Mouse (Mus musculus): ENCODE data around the gene Sgf29.
"Not testable (repeated sequence)": the region's sequence is repeated elsewhere in the genome, so short reads cannot be mapped to it uniquely, and the experiment has no call there.

Gene Sgf29

DNA sequence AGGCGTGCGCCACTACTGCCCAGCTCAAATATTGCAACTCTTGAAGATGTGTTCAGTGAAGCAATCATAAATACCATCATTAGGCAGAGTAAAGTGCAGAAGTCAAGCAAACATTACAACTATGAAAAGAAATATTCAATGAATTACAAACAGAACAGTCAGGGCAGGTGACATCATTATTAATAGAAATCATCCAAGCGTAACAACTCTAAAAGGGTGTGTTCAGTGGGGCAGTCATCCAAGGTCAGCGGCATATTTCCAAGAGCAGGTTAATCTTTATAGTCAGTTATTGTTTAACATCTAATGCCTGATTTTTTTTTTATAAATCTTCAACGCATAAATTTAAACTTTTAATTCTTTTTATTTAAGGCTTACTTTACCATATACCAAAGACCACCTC is 32.1 kb downstream of the Sgf29 start:
- DNase-seq (ENCODE audit: inconsistent ontology term), result no peak

DNA sequence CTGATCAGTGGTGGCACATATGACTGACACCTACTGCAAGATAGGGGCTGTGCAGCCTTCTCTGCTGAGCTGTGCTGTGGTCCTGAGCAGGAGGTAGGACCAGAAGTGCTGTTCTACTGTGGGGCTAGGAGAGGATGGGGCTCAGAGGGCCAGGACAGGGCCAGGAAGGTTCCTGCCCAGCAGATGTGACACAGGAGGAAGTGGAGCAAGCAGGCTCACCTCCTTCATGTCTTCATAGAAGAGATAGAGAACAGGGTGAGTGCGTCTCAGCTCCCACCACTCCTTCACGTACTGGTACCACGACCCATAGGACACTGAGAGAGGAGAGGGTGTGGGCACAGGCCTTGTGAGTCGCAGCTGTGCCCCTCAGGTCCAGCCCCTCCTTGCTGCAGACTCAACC is 39.0 kb downstream of the Sgf29 start:
- not testable (repeated sequence) for DNase-seq (ENCODE audit: inconsistent ontology term)

GRCm38 (mm10) chr7:126689021-126689420 is 39.9 kb downstream of the Sgf29 start:
- no peak for DNase-seq (ENCODE audit: inconsistent ontology term)

GRCm38 (mm10) chr7:126690737-126691136 is 41.6 kb downstream of the Sgf29 start:
- DNase-seq (ENCODE audit: inconsistent ontology term), result no peak

- no peak for DNase-seq (ENCODE audit: inconsistent ontology term)
Observed at GRCm38 (mm10) chr7:126691676-126692075, 42.6 kb downstream of the Sgf29 start.

DNA sequence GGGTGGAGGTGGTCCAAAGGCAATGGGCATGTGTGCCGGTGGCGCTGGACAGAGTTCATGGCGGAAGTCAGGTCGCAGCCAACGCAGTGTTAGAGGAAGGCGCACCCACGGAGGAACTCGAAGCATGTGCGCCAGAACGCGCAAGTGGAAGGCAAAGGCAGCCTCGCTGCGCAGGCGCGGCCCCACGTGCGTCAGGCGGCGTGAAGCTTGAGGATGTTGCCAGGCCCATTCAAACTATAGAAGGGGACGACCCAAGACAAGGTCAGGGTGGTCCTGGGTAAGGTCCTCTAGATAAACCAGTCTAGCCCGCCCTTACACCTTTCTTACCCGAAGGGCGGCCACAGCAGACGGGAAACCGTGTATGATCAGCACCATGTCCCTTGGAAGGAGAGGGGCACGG is 43.3 kb downstream of the Sgf29 start:
- DNase-seq (ENCODE audit: inconsistent ontology term), result no peak

- DNase-seq (ENCODE audit: inconsistent ontology term), result peak; percentile 85
Observed at GRCm38 (mm10) chr7:126693256-126693655, 44.1 kb downstream of the Sgf29 start.

- no peak for DNase-seq (ENCODE audit: inconsistent ontology term)
Observed at GRCm38 (mm10) chr7:126693781-126694180, 44.7 kb downstream of the Sgf29 start.

DNA sequence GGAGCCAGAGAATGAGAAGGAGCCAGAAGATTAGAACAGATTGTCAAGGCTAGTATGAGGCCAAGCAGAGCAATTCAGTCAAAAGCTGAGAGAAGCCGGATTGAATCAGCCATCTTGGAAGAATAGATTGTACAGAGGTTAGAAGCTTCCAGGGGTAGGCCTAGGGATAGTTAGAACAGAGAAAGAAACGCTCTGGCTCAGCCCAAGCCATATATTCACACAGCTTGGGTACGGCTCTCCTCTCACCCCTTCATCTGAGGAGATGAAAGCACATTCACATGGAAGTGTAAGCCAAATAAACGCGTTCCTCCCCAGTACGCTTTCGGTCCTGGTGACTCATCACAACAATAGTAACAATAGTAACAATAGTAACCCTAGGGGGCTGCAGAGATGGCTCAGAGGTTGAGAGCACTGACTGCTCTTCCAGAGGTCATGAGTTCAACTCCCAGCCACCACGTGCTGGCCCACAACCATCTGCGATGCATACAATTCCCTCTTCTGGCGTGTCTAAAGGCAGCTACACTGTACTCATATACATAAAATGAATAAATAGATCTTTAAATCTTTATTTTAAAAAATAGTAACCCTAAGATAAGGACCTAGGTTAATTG is 45.4 kb downstream of the Sgf29 start:
- DNase-seq (ENCODE audit: inconsistent ontology term), result peak; percentile 43

DNA sequence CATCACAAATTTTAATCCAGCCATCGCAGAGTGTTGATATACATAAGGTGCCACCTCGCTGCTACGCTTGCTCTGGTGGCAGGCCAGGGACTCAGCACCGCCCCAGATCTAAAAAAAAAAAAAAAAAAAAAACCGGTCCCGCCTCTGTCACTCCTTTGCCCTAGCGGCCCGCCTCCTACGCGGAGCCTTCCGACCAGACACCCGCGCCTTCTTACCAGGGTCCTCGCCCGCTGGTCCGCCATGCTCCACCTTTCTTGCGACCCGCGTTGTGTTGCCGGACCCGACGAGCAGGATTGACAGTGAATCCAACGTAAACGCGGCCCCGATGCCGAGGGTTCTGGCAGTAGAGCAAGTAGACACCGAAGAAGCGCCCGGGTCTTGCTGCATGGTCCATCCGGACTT is 46.1 kb downstream of the Sgf29 start, which contains the start of gene Bola2:
Bola2 (plus strand) TSS at position 192 of the 402 bp plus-strand sequence.
- no peak for DNase-seq (ENCODE audit: inconsistent ontology term)

GRCm38 (mm10) chr7:126695631-126696207 is 46.6 kb downstream of the Sgf29 start, which contains the start of gene Slx1b:
Gene Slx1b (minus strand): TSS chr7:126695784.
- DNase-seq (ENCODE audit: inconsistent ontology term), result peak; percentile 97

- DNase-seq (ENCODE audit: inconsistent ontology term), result no peak
Observed at GRCm38 (mm10) chr7:126696303-126696702, 47.2 kb downstream of the Sgf29 start.

DNA sequence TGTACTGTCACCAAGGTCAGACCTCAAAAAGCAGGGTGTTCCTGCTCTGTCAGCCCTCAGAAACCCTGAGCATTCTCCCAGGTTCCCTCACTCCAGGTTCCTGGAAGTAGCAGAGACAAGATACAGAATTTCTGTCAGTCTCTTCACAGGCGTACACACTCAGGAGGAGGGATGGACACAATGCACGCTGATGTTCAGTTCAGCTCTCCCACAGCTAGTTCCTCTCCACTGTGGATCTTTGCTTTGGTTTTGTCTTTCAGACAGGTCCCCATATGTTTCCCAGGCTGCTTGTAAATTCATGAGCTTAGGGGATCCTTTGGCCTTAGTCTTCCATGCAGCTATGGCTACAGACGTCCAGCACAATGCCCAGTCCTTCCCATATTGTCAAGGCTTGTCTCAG is 47.8 kb downstream of the Sgf29 start:
- no peak for DNase-seq (ENCODE audit: inconsistent ontology term)

DNA sequence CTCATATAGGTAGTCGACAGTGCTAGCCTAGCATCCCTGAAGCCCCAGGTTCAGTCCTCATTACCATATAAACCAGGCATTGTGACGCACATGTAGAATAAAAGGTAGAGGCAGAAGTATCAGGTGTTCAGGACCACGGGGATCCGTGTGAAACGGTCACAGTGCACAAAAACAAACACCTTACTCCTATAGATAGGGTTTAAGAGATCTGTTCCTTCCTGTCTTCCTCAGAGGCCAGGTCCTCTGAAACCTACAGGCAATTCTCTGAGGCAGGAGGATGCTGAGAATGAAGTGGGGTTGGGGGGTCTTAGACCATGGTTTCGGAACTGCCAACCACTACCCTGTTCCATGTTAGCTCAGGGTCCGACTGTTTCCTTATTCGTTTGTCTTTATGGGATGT is 48.7 kb downstream of the Sgf29 start:
- no peak for DNase-seq (ENCODE audit: inconsistent ontology term)

DNA sequence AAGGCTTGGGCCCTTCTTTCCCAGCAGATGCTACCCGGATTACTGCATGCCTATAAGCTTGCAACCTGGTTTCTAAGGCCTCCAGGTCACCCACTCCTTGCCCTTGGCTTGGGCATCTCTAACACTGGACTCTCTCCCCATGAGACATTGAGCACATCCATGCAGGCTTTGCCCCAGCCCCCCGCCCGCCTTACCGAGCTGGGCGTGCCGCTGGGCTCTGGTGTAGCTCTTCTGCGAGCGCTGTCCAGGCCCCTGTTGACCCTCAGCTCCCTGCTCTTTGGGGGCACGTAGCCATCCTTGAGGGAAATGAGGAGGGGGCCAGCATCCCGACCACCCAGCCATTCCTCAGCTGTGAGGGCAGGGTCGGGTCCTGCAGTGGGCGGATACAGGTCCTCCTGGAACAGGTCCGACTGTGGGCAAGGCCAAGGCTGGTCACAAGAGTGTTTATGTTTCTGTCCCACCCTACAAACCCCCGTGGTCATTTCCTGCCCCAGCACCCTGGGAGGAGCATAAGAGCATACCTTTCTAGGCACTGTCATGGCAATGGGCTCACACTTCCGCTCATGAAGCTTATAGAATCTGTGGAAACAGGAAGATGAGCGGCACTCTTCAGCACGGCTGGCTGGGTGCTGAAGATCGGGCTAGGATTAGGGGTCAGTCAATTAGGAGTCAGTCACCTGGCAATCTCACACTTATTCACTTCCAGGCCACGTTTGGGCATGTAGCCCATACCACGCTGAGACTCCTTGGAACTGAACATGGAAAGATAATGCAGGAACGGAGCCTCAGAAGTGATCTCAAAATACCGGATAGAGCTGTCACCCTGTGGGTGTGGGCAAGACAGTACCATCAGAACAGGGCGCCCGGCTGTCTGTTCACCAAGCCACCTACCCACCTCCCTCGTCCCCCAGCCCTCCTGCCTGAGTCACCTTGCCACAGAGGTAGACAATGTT is 51.2 kb downstream of the Sgf29 start:
- DNase-seq (ENCODE audit: inconsistent ontology term), result no peak

DNA sequence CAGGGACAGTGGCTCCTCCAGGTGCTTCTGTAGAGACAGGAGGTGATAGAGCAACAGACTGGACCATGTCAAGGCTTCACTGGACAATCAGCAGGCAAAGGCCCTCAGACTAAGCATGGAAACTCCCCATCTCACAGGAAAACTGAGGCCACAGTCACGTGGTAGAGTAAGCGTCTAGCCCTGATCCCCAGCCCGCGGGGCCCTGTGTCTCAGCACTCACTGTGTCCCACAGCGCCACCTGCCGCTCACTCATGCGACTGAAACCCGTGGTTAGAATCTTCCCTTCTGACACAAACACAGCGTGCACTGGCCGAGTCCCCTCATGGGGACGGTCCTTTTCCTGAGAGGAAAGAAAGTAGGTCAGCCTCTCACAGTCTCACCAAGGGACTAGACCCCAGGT is 52.0 kb downstream of the Sgf29 start:
- peak; percentile 79 for DNase-seq (ENCODE audit: inconsistent ontology term)

- no peak for DNase-seq (ENCODE audit: inconsistent ontology term)
Observed at GRCm38 (mm10) chr7:126701559-126702357, 52.6 kb downstream of the Sgf29 start.

DNA sequence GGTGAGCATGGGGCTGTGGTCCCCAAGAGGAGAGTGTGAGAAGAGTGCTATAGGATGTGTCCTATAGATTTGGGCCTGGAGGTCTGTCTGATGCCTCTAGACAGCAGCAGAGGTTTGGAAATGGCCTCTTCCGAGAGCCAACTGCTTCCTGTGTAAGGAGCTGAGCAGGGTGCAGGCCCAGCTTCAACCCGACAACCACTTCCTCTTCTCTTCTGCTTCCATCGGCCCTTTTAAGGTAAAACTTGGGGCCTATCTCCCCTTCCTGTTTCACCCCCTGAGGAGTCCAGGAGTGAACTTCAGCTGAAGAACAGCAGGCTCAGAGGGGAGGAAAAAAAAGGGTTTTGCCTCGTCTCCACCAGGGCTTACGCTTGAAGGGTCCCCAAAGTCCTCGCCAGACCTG is 53.2 kb downstream of the Sgf29 start:
- no peak for DNase-seq (ENCODE audit: inconsistent ontology term)

DNA sequence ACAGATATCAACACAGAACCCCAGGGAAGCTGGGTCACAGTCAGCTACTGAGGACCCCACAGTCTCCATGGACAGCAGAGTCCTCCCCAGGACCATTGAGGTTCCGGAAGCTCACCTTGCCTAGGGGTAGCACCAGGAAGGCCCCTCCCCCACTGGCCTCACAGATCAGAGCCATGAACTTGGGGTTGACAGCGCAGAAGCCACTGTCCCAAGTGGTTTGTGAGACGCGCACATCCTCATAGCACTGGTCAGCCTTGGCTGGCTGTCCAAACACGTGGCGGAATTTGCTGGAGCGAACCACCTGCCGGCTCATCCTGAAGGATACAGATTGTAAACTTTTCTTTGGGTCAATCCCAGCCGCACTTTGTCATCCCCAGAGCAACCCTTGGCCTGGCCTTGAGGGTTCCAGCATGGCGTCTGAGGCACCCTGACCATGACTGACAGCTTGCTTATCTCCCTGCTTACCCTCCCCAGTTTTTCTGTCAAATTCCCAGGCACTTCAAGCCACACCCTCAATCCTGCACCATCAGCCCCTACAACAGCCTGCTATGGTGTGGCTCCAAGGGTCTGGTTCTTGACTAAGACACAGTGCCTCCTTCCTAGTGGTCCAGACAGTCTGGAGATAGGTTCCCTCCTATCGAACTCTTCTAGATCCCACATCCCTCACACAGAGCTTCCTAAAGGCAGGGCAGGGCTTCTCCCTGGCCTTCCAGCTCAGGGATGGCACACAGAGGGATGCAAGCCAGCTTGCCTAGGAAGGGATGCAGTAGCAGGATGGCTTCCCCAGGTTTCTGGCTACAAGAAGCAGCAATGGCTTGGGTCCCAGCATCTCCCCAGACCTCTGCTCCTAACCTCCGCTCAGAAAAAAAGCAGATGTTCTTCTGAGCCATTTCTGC is 54.0 kb downstream of the Sgf29 start:
- DNase-seq (ENCODE audit: inconsistent ontology term), result no peak

DNA sequence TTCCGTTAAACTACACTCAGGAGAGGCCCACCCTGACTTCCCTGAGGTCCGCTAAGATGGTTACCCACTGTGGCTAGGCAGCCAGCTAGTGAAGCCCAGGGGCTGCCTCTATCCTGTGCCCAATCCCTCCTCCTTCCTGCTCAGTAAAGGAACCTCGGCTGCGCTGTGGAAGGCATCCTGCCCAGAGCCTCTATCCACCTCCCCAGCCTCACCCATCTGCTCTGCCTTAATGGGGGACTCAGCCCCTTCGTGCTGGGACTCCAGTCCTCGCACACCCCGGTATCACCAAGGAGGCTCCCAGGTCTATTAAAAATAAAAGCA is 54.6 kb downstream of the Sgf29 start:
- DNase-seq (ENCODE audit: inconsistent ontology term), result no peak
